Mouse (Mus musculus) forebrain, postnatal 0 days (tissue): Measurements from ENCODE around the gene Gm49336. TPM values are rescaled to one million over a fixed set of nuclear protein-coding genes. Genes with fewer than 3 reads are reported as not detected.

Experiments
- ATAC-seq: fragments of 200-750 bp; cut with Nextera tagmentation; 2 replicates; pipeline ENCODE4 v1.8.0; 2017; ENCODE audit warnings: mild to moderate bottlenecking, moderate library complexity
- DNase-seq: peaks from one replicate; pipeline ENCODE4 v3.0.0-alpha.2; 2015
- H3K27ac ChIP-seq: fragments of 300-500 bp; sonication (generic); 2 replicates; pipeline ENCODE4 v1.5.1; 2014; ENCODE audit warnings: low read depth, mild to moderate bottlenecking, antibody characterized with exemption, low read length, moderate library complexity, mixed read lengths
- H3K27me3 ChIP-seq: fragments of 300-500 bp; sonication (generic); 2 replicates; pipeline ENCODE4 v1.6.1; 2014; ENCODE audit warnings: mild to moderate bottlenecking, low read length, mixed read lengths; ENCODE audit not compliant: insufficient read depth
- H3K36me3 ChIP-seq: fragments of 300-500 bp; sonication (generic); 2 replicates; pipeline ENCODE4 v1.6.1; 2014; ENCODE audit warnings: mild to moderate bottlenecking, moderate library complexity; ENCODE audit not compliant: insufficient read depth
- H3K4me1 ChIP-seq: fragments of 300-500 bp; sonication (generic); 2 replicates; pipeline ENCODE4 v1.6.1; 2014; ENCODE audit warnings: antibody characterized with exemption; ENCODE audit not compliant: insufficient read depth
- H3K4me2 ChIP-seq: fragments of 300-500 bp; sonication (generic); 2 replicates; pipeline ENCODE4 v1.6.1; 2014; ENCODE audit warnings: low read depth, mild to moderate bottlenecking, moderate library complexity
- H3K4me3 ChIP-seq: fragments of 300-500 bp; sonication (generic); 2 replicates; pipeline ENCODE4 v1.5.1; 2014; ENCODE audit warnings: low read depth, low read length, mixed read lengths
- H3K9ac ChIP-seq: fragments of 300-500 bp; sonication (generic); 2 replicates; pipeline ENCODE4 v1.6.1; 2014; ENCODE audit warnings: mild to moderate bottlenecking
- H3K9me3 ChIP-seq: fragments of 300-500 bp; sonication (generic); 2 replicates; pipeline ENCODE4 v1.6.1; 2016; ENCODE audit warnings: low read length
- CTCF ChIP-seq: sonication (generic); IDR thresholded peaks from 2 replicates; pipeline ENCODE4 v1.5.1; 2016; ENCODE audit warnings: antibody characterized with exemption, control low read depth, low read depth
- WGBS: fragments of 180-500 bp; shearing (Covaris S2); extraction: QIAGEN DNeasy Blood & Tissue Kit; methylation state at CpG from one replicate; pipeline ENCODE4 v1.1.7; 2014; 5-methylcytosine and 5-hydroxymethylcytosine counted together
- polyA plus RNA-seq: library from polyadenylated mRNA; unstranded; fragments of >200 nt; fragmentation: Nextera tagmentation; extraction: Ambion mirVana; gene quantifications from 2 replicates; pipeline ENCODE4 v1.2.1, GENCODE M21; 2015
- total RNA-seq: library from RNA; depleted of rRNA; stranded (reverse); fragments of >200 nt; gene quantifications from 2 replicates; pipeline ENCODE4 v1.2.3, GENCODE M21; 2014

Gm49336 gene
- total and polyA plus RNA-seq, 2 experiments from 2014 or later, result 35.7 to 138 TPM

DNA sequence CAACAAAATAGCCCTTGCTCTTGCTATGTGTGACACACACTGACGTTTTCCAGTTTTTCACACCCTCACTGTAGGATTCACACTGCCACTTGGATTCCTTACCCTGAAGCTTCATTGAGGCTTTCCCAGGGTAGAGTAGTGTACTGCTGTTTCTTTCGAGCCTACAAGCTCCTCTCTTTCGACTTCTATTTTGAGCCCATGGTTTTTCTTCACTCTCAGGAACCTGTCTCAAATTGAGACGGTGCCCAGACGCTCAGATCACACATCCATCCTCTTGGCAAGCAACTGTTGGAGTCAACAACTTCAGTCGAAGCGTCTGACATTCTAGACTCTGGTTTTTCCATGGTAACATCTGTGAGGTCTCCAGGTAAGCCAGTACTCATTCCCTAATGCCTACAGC is 54.4 kb downstream of the Gm49336 start, which contains the start of gene Atp8a2:
Gene Atp8a2, minus strand, starts transcription at position 296 of the 400 bp plus-strand sequence.
- ATAC-seq, result peak; percentile 76
- Histone ChIP-seq H3K4me2 (no peak within 1 kb of the TSS), H3K9ac (no peak within 1 kb of the TSS), H3K4me1 (no peaks in the 10 kb centered on the region), H3K27me3 (no peaks in the 10 kb centered on the region), H3K4me3 (no peak within 1 kb of the TSS), H3K9me3 (no peaks in the 10 kb centered on the region), H3K36me3 (no peaks in the 10 kb centered on the region), H3K27ac (peak within 1 kb of the TSS; percentile 36; the same call in 1 of the 2 replicates)
- no peak for TF ChIP-seq CTCF
- 63% methylated on average over 7 of the region's 7 CpGs for WGBS
- peak; percentile 32 for DNase-seq

DNA sequence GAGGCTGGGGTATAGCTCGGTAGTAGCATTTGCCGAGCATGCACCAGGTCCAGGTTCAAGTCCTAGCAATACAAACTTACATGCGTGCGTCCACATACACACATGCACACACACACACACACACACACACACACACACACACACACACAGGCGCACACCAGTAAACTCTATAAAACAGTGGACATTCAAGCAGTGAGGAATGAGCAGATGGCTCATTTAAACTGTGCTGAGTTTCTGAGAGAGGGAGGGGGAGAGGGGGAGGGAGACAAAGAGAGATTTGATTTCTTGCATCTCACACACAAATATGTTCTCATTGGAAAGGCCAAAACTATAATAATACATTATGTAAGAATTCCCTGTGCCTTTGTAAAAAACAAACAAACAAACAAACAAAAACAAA is 55.3 kb downstream of the Gm49336 start:
- DNase-seq, result peak; percentile 30

DNA sequence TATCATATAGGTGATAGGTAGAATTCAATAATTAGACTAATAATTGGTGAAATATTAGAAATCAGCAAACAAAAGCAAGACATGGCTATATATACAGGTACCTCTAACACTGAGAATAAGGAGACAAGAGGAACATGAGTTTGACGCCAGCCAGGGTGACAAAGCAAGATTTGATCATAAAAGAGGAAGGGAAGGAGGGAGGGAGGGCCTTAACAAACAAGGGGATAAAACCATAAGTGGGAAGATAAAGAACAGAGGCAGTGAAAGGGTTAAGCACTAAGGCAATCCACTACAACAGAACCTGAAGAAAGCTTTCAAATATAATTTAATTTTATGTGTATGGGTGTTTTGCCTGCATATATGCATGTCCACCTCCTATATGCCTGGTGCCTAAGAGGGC is 56.7 kb downstream of the Gm49336 start:
- H3K36me3 ChIP-seq, result no peaks in the 10 kb centered on the region
- no peak overlapping the region for H3K4me2 ChIP-seq
- no peak for TF ChIP-seq CTCF
- no peak overlapping the region for H3K9ac ChIP-seq
- H3K4me3 ChIP-seq, result no peak overlapping the region
- DNase-seq (no peak), ATAC-seq (no peak)
- no peak overlapping the region for H3K27ac ChIP-seq
- no peaks in the 10 kb centered on the region for H3K4me1 ChIP-seq
- H3K27me3 ChIP-seq, result no peaks in the 10 kb centered on the region
- WGBS, result 79% methylated on average over 1 of the region's 1 CpGs
- H3K9me3 ChIP-seq, result no peaks in the 10 kb centered on the region

More for the DNA sequence above, 55.3 kb downstream of the Gm49336 start:
- no peak overlapping the region for H3K4me3 ChIP-seq
- H3K27me3 ChIP-seq, result no peaks in the 10 kb centered on the region
- 74% methylated on average over 5 of the region's 5 CpGs for WGBS
- H3K27ac ChIP-seq, result no peak overlapping the region
- no peak; the same call in 1 of the 2 replicates for ATAC-seq
- H3K4me1 ChIP-seq, result no peaks in the 10 kb centered on the region
- H3K9ac ChIP-seq, result no peak overlapping the region
- no peak overlapping the region for H3K4me2 ChIP-seq
- no peaks in the 10 kb centered on the region for H3K36me3 ChIP-seq
- TF ChIP-seq CTCF, result no peak
- no peaks in the 10 kb centered on the region for H3K9me3 ChIP-seq

- H3K27ac ChIP-seq, result no peak overlapping the region
- no peaks in the 10 kb centered on the region for H3K9me3 ChIP-seq
- H3K9ac ChIP-seq, result no peak overlapping the region
- ATAC-seq (peak; percentile 29; the same call in 1 of the 2 replicates), DNase-seq (no peak)
- no peaks in the 10 kb centered on the region for H3K27me3 ChIP-seq
- WGBS, result 56% methylated on average over 5 of the region's 5 CpGs
- no peak overlapping the region for H3K4me2 ChIP-seq
- H3K4me3 ChIP-seq, result no peak overlapping the region
- H3K4me1 ChIP-seq, result no peaks in the 10 kb centered on the region
- no peaks in the 10 kb centered on the region for H3K36me3 ChIP-seq
- no peak for TF ChIP-seq CTCF
These were observed 61.5 kb downstream of the Gm49336 start for GRCm38 (mm10) chr14:60189771-60190170.

DNA sequence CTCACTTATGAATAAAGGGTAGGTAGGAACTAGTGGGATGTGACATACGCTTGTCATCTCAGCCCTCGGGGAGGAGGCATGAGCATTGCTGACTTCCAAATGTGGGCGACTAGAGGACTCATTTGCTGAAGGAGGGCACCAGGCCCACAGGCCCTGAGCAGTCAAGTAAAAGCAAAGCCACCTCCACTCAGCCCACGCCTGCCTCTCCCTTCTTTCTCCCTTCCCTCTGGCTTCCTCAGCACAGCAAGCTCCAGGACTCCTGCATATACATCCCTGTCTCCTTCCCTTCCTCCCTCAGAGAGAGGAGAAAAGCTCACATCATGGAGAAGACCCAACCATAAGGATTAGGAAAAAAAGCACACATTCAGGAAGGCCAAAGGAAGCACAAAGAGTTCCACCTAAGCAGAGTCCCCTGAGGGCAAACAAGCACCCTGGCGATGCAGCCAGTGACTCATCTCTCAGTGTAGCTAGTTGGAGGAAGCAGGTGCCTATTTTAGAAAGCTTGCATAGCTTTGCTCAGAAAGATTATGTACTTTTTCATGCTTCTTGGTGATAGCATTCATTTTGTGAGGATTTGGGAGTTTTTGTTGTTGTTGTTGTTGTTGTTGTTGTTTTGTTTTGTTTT is 63.0 kb downstream of the Gm49336 start:
- ATAC-seq (no peak), DNase-seq (no peak)
- Histone ChIP-seq H3K4me1 (no peaks in the 10 kb centered on the region), H3K4me3 (no peak overlapping the region), H3K27ac (no peak overlapping the region), H3K9me3 (no peaks in the 10 kb centered on the region), H3K27me3 (no peaks in the 10 kb centered on the region), H3K4me2 (no peak overlapping the region), H3K9ac (no peak overlapping the region), H3K36me3 (no peaks in the 10 kb centered on the region)
- WGBS, result 84% methylated on average over 5 of the region's 5 CpGs
- no peak for TF ChIP-seq CTCF

GRCm38 (mm10) chr14:60181306-60181705 is 70.0 kb downstream of the Gm49336 start:
- no peak overlapping the region for H3K9ac ChIP-seq
- no peak overlapping the region for H3K27ac ChIP-seq
- 98% methylated on average over 2 of the region's 2 CpGs for WGBS
- no peak overlapping the region for H3K4me3 ChIP-seq
- H3K36me3 ChIP-seq, result 0 out of 2 replicates have a peak, but pooled peaks cover 4% of the 10 kb centered on the region
- DNase-seq (no peak), ATAC-seq (no peak)
- H3K4me1 ChIP-seq, result peaks cover 7% of the 10 kb centered on the region; the same call in 1 of the 2 replicates
- no peak overlapping the region for H3K4me2 ChIP-seq
- no peaks in the 10 kb centered on the region for H3K9me3 ChIP-seq
- TF ChIP-seq CTCF, result peak; percentile 18; the same call in 1 of the 2 replicates
- H3K27me3 ChIP-seq, result no peaks in the 10 kb centered on the region

GRCm38 (mm10) chr14:60178571-60178955 is 72.7 kb downstream of the Gm49336 start:
- TF ChIP-seq CTCF, result no peak
- WGBS, result 55% methylated on average over 2 of the region's 2 CpGs

More at GRCm38 (mm10) chr14:60178571-60178955, 72.7 kb downstream of the Gm49336 start:
- DNase-seq (no peak), ATAC-seq (no peak)
- Histone ChIP-seq H3K9me3 (no peaks in the 10 kb centered on the region), H3K36me3 (0 out of 2 replicates have a peak, but pooled peaks cover 4% of the 10 kb centered on the region), H3K4me2 (peak overlapping the region; percentile 86), H3K27me3 (no peaks in the 10 kb centered on the region), H3K4me3 (peak overlapping the region; percentile 61), H3K9ac (no peak overlapping the region), H3K27ac (no peak overlapping the region), H3K4me1 (peaks cover 7% of the 10 kb centered on the region; the same call in 1 of the 2 replicates)
